Mouse (Mus musculus) hindbrain, embryonic 16.5 days (tissue): ENCODE results near the gene Itih5. TPM values are rescaled to one million over a fixed set of nuclear protein-coding genes. Genes with fewer than 3 reads are reported as not detected.

Experiments used
- ATAC-seq: fragments of 200-750 bp; cut with Nextera tagmentation; 2 replicates; pipeline ENCODE4 v1.8.0; 2017; ENCODE audit warnings: moderate TSS enrichment, moderate library complexity
- H3K27ac ChIP-seq: fragments of 300-500 bp; sonication (generic); 2 replicates; pipeline ENCODE4 v1.5.1; 2014; ENCODE audit warnings: low read depth, mild to moderate bottlenecking, control low read depth, low read length, moderate library complexity
- H3K27me3 ChIP-seq: fragments of 300-500 bp; sonication (generic); replicated peaks from 2 replicates; pipeline ENCODE4 v1.6.1; 2014; ENCODE audit warnings: low read length; ENCODE audit not compliant: control insufficient read depth, insufficient read depth
- H3K36me3 ChIP-seq: fragments of 300-500 bp; sonication (generic); 2 replicates; pipeline ENCODE4 v1.6.1; 2014; ENCODE audit warnings: mild to moderate bottlenecking, low read length, moderate library complexity, mixed read lengths; ENCODE audit not compliant: control insufficient read depth, insufficient read depth
- H3K4me1 ChIP-seq: fragments of 300-500 bp; sonication (generic); 2 replicates; pipeline ENCODE4 v1.6.1; 2014; ENCODE audit warnings: low read depth, low read length; ENCODE audit not compliant: control insufficient read depth, insufficient read depth
- H3K4me2 ChIP-seq: fragments of 300-500 bp; sonication (generic); 2 replicates; pipeline ENCODE4 v1.6.1; 2014; ENCODE audit warnings: mild to moderate bottlenecking, low read length, control low read depth, moderate library complexity
- H3K4me3 ChIP-seq: fragments of 300-500 bp; sonication (generic); 2 replicates; pipeline ENCODE4 v1.5.1; 2014; ENCODE audit warnings: mild to moderate bottlenecking, low read length, control low read depth, moderate library complexity
- H3K9ac ChIP-seq: fragments of 300-500 bp; sonication (generic); 2 replicates; pipeline ENCODE4 v1.6.1; 2014; ENCODE audit warnings: low read depth, mild to moderate bottlenecking, control low read depth, low read length, moderate library complexity
- H3K9me3 ChIP-seq: fragments of 300-500 bp; sonication (generic); 2 replicates; pipeline ENCODE4 v1.6.1; 2014; ENCODE audit warnings: mild to moderate bottlenecking, low read length, moderate library complexity; ENCODE audit not compliant: control insufficient read depth
- WGBS: fragments of 180-500 bp; shearing (Covaris S2); extraction: QIAGEN DNeasy Blood & Tissue Kit; methylation state at CpG from one replicate; pipeline ENCODE4 v1.1.7; 2014; 5-methylcytosine and 5-hydroxymethylcytosine counted together
- polyA plus RNA-seq: library from polyadenylated mRNA; unstranded; fragments of >200 nt; fragmentation: Nextera tagmentation; extraction: Ambion mirVana; gene quantifications from 2 replicates; pipeline ENCODE4 v1.2.1, GENCODE M21; 2015

Gene Itih5
- polyA plus RNA-seq, 1 experiment from 2014 or later: 9.8 TPM

DNA sequence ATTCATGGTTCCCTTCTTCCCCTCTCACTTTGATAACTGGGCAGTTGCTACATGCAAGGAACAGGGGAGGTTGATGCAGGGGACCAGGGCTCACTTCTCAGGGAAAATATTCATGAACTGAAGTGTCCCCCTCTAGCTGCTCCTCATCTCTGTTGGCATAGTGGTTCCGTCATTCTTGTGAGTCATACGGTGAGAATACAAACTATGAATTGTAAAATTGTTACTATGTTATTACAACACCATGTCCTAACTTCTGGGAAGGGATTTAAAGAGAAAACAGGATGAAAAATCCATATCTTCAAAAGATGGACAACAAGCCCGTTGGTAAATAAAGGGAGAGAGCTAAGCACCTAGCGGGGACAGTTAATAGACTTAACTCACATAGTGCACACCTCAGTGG lies 22.1 kb upstream of the Itih5 start, which contains the start of gene Itih2:
TSS of gene Itih2 (minus strand) at position 101 of the 400 bp plus-strand sequence.
- no peaks in the 10 kb centered on the region for H3K4me1 ChIP-seq
- no peaks in the 10 kb centered on the region for H3K9me3 ChIP-seq
- H3K4me2 ChIP-seq: no peak within 1 kb of the TSS
- no peaks in the 10 kb centered on the region for H3K36me3 ChIP-seq
- no peak within 1 kb of the TSS for H3K4me3 ChIP-seq
- WGBS: 97% methylated on average over 4 of the region's 4 CpGs
- H3K9ac ChIP-seq: no peak within 1 kb of the TSS
- no peak within 1 kb of the TSS for H3K27ac ChIP-seq
- no peaks in the 10 kb centered on the region for H3K27me3 ChIP-seq
- ATAC-seq: no peak

DNA sequence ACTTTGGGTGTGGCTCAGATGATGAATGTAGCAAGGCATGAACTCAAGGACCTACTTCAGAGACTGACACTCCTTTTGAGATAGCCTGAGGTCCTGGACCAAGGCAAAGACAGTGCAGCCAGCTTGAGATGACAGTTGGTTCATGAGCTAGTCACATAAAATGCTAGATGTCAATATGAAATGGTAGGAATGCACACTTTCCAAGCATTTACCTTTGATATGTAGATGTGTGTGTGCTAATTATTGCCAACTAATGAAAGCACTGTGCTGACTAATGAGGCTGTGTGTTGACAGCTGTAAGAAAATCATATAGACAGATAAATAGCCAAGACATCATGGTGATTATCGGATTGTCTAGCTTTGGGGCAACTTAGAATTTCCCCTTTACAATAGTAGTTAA lies 21.2 kb upstream of the Itih5 start:
- Histone ChIP-seq H3K4me3 (no peak overlapping the region), H3K36me3 (no peaks in the 10 kb centered on the region), H3K27ac (no peak overlapping the region), H3K27me3 (no peaks in the 10 kb centered on the region), H3K9me3 (no peaks in the 10 kb centered on the region), H3K9ac (no peak overlapping the region), H3K4me1 (no peaks in the 10 kb centered on the region), H3K4me2 (no peak overlapping the region)
- 79% methylated on average over 1 of the region's 1 CpGs for WGBS
- no peak for ATAC-seq

DNA sequence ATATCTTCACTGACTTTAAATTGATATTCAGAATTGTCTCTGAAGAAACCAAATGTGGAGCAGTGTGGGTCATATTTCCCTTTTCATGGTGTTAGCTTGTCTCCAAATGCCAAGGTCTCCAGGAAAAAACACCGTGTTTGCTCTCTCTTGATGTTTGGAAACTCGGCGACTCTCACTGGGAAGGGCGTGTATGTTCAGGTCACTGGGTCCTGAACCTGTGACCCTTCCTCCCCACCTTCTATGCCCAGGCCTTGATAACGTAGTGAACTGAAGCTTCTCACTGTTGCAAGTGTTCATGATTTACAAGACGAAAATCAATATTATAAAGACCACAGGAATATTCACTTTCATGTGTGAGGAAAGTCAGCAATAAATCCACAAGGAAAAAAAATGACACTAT lies 19.4 kb upstream of the Itih5 start:
- 76% methylated on average over 6 of the region's 6 CpGs for WGBS
- no peaks in the 10 kb centered on the region for H3K36me3 ChIP-seq
- H3K27me3 ChIP-seq: no peaks in the 10 kb centered on the region
- H3K27ac ChIP-seq: no peak overlapping the region
- H3K4me1 ChIP-seq: no peaks in the 10 kb centered on the region
- no peak overlapping the region for H3K4me3 ChIP-seq
- H3K9ac ChIP-seq: no peak overlapping the region
- ATAC-seq: no peak
- no peaks in the 10 kb centered on the region for H3K9me3 ChIP-seq
- H3K4me2 ChIP-seq: no peak overlapping the region

DNA sequence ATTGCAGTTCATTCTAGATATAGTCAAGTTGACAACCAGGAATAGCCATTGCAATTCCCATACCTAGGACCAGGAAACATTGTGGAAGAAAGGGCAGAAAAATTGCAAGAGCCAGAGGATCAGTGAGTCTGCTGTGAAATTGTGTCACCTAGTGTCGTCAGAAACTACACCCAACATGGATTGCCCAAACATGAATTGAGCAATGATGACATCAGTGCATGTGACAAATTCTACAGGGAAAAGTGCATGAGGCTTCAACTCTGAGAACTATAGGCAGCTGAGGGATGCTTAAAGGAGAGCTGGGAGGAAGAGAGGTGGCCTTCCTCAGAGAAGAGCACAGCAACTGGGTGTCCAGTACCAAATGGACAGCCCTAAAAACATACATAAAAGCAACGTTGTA lies 16.1 kb upstream of the Itih5 start:
- Histone ChIP-seq H3K36me3 (no peaks in the 10 kb centered on the region), H3K9me3 (no peaks in the 10 kb centered on the region), H3K4me3 (no peak overlapping the region), H3K9ac (no peak overlapping the region), H3K27me3 (no peaks in the 10 kb centered on the region), H3K27ac (no peak overlapping the region), H3K4me2 (no peak overlapping the region), H3K4me1 (no peaks in the 10 kb centered on the region)
- ATAC-seq: no peak
- 92% methylated on average over 2 of the region's 2 CpGs for WGBS

DNA sequence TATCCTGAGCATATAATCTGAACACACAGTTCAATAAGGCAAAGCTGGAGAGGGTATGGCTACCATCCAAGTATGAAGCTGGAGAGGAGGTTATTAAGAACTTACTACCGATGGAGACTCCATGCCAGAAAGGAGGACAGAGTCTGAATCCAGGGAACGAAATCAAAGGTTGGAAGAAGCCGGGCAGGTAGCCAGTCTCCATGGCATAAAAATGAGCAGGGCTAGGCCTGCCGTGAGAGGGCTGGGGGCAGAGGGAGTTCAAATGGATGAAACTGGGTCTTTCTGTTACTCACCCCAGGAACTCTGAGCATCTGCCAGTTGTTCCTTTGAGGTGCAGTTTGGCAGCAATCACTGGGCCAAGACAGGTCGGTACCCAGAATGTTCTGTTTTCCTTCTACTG lies 12.9 kb upstream of the Itih5 start:
- Histone ChIP-seq H3K9me3 (no peaks in the 10 kb centered on the region), H3K27ac (no peak overlapping the region), H3K4me2 (no peak overlapping the region), H3K27me3 (no peaks in the 10 kb centered on the region), H3K9ac (no peak overlapping the region), H3K36me3 (no peaks in the 10 kb centered on the region), H3K4me1 (no peaks in the 10 kb centered on the region), H3K4me3 (no peak overlapping the region)
- ATAC-seq: no peak
- WGBS: 68% methylated on average over 5 of the region's 5 CpGs

DNA sequence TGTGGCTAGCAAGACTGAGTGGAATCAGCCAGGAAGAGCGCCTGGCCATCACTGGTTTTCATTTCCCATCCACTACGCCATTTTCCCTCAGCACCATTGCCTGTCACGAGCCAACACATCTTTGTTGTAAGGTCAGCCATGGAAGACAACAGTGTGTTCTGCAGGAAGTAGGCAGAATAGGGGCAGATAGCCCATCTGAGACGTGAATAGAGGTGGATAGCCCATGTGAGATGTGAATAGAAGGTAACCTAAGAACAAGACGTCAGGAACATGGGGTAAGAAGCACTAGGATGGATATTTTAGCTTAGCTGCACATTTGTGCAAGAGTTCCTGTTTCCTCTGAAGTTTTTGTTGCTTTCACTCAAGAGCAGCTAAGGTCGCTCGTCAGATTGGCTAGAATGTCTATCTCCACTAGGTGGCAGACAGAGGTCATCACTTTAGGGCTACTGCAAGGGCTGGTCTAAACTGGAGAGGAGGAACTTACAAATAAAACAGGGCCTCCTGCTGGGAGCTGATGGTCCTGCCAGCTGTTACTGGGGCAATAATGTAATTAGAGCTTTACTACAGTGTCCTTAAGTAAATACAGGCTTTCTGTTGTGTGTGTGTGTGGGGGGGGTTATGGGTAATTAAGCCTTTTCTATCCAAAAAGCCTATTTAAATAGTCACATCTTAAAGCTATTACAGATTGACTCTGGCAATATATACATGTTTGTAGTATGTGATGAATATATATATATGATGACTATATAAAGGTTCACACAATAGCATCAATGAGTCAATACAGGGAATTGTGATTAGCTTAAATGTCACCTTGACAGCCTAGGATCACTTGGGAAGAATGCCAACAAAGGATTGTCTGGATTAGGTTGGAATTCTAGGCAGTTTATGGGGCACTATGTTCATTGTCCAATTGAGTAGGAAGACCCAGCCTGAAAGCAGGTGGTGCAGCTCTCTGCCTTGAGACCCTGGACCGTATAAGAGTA lies 10.6 kb upstream of the Itih5 start:
- ATAC-seq: peak; percentile 88
- no peak overlapping the region for H3K9ac ChIP-seq
- WGBS: 27% methylated on average over 8 of the region's 8 CpGs

DNA sequence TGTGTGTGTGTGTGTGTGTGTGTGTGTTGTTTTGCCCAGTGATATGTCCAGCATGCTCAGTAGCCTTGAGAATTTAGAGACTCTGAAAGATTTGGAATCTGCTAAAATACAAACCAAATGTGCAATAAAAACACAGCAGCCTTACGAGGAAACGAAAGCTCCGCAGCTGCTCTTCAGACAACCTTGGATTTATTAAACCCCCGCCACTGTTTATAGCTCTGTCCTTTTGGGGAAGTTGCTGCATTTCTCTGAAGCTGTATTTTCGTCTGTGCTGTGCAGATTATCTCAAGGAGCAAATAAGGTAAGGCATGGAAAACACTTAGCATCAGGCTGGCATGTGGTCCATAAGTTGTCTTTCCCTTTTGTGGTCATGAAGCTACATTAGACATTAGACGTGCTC lies 7.9 kb upstream of the Itih5 start:
- Histone ChIP-seq H3K4me2 (no peak overlapping the region), H3K27ac (no peak overlapping the region), H3K9ac (no peak overlapping the region), H3K27me3 (no peaks in the 10 kb centered on the region), H3K36me3 (no peaks in the 10 kb centered on the region), H3K4me3 (no peak overlapping the region), H3K4me1 (no peaks in the 10 kb centered on the region), H3K9me3 (no peaks in the 10 kb centered on the region)
- ATAC-seq: no peak
- WGBS: 78% methylated on average over 6 of the region's 6 CpGs

More for the DNA sequence above, 10.6 kb upstream of the Itih5 start:
- H3K4me2 ChIP-seq: no peak overlapping the region
- H3K4me1 ChIP-seq: no peaks in the 10 kb centered on the region
- H3K27ac ChIP-seq: no peak overlapping the region
- H3K36me3 ChIP-seq: no peaks in the 10 kb centered on the region
- no peak overlapping the region for H3K4me3 ChIP-seq
- no peaks in the 10 kb centered on the region for H3K9me3 ChIP-seq
- no peaks in the 10 kb centered on the region for H3K27me3 ChIP-seq

DNA sequence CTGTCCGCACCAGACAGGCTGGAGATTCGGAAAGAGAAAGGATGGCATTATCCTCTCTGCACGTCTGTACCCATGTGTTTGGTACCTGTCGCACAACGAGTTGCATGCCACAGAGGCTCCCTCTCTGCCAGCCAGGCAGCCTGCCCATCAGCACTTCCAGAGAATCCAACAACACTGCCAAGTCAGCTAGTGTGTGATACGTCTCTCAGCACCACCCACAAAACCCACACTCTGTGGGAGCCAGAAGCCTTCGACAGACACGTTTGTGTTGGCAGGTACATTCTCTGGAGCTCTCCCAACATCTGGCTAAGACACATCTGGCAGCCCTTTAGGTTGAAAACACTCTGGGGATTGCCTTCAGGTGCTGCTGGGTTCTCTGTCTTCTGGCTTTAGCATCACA lies 6.2 kb upstream of the Itih5 start:
- ATAC-seq: 0 out of 2 replicates have a peak, but pooled peaks have one; percentile 37
- 64% methylated on average over 8 of the region's 8 CpGs for WGBS
- H3K36me3 ChIP-seq: no peaks in the 10 kb centered on the region

DNA sequence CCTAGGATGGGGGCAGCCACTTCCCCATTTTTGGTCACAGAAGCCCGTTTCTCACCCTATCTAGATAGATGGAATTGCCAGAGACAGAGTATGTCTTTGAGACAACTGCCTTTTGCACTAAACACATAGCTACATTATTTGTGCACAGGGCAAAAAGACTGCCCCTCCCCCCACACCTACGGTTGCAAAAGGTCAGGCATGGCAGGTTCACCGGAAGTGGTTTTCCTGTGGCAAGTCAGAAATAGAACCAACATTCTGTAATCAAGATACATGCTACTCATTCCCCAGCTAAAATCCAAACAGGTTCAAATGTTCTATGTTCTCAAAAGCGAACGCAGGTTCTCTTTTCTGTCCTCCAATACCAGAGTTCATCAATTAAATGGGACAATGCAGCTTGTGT lies 781 bp upstream of the Itih5 start:
- Histone ChIP-seq H3K27me3 (no peaks in the 10 kb centered on the region; the same call in 1 of the 2 replicates), H3K4me3 (no peak overlapping the region), H3K9ac (no peak overlapping the region), H3K4me1 (peaks cover 2% of the 10 kb centered on the region; the same call in 1 of the 2 replicates), H3K9me3 (no peaks in the 10 kb centered on the region), H3K36me3 (no peaks in the 10 kb centered on the region), H3K27ac (no peak overlapping the region), H3K4me2 (no peak overlapping the region)
- ATAC-seq: no peak
- 86% methylated on average over 5 of the region's 5 CpGs for WGBS

More for the DNA sequence above, 6.2 kb upstream of the Itih5 start:
- Histone ChIP-seq H3K9me3 (no peaks in the 10 kb centered on the region), H3K9ac (no peak overlapping the region), H3K4me2 (no peak overlapping the region), H3K27me3 (no peaks in the 10 kb centered on the region), H3K4me3 (no peak overlapping the region), H3K4me1 (no peaks in the 10 kb centered on the region), H3K27ac (no peak overlapping the region)
